Mouse (Mus musculus) left cerebral cortex, adult 2 months (tissue): ENCODE measurements around the gene Dnah14. TPM values are rescaled to one million over a fixed set of nuclear protein-coding genes. Genes with fewer than 3 reads are reported as not detected.
A peak's percentile ranks its signal among the peaks of the same experiment; 100 is the strongest.

Source experiments
- DNase-seq, 2 experiments: peaks; one replicate each; pipeline ENCODE4 v3.0.0; 2021 to 2022; ENCODE audit warnings: low spot score in 2 of 2, mixed read lengths in 1 of 2; ENCODE audit errors: extremely low spot score in 1 of 2
- H3K27ac ChIP-seq: fragments of 200-600 bp; 2 replicates; pipeline ENCODE4 v1.8.1; 2022
- H3K4me3 ChIP-seq: fragments of 200-600 bp; 2 replicates; pipeline ENCODE4 v1.8.1; 2022
- CTCF ChIP-seq: fragments of 200-600 bp; IDR thresholded peaks from 2 replicates; pipeline ENCODE4 v1.8.1; 2022; ENCODE audit warnings: antibody characterized with exemption, mild to moderate bottlenecking, moderate library complexity
- intact Hi-C: fragments of 180-260 bp; cut with DNase I; formaldehyde crosslinking; loops from one replicate; pipeline ENCODE4 v1.15.1; 2025
- total RNA-seq, 2 experiments: library from RNA; stranded (reverse); gene quantifications; 2 replicates each; pipeline ENCODE4 v1.2.3; 2021

Dnah14 gene
- total RNA-seq, 2 experiments from 2014 or later = 0.49 to 1.4 TPM

DNA sequence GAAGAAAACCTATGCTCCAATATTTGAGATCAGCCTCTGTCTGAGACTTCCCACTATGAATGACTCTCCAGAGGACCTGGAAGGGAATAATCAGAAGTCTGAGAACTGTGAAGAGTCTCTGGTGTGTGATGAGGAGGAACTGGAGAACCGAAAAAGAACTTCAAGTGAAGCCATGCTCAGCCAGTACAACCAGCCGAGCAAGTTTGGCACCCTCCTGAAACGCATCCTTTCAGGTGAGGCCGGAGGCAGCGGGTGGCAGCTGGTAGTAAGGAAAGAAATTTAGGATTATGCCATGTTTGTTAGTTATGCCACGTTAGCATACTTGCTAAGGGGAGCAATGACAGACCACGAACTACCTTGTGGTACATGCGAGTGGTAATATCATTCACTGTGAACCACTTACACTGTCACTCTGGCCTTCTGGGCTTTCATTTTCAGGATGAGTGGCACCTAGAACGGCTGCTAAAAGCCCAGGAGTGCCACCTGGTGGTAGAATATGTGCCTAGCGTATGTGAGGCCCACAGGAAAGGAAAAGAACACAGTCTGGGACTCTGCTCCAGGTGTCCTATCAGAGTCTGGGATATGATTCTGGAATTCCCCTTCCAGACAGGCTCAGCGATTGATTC, 39.6 kb downstream of the Dnah14 start:
- peak; percentile 61 to 73 for DNase-seq
- Histone ChIP-seq H3K4me3 (no peak overlapping the region), H3K27ac (no peak overlapping the region)
- peak; percentile 92 for TF ChIP-seq CTCF
- intact Hi-C loops = loop anchor here (2.0 to 10.0 kb wide), 3 partner anchors 71 to 344 kb away; no protein-coding TSS in a partner anchor

DNA sequence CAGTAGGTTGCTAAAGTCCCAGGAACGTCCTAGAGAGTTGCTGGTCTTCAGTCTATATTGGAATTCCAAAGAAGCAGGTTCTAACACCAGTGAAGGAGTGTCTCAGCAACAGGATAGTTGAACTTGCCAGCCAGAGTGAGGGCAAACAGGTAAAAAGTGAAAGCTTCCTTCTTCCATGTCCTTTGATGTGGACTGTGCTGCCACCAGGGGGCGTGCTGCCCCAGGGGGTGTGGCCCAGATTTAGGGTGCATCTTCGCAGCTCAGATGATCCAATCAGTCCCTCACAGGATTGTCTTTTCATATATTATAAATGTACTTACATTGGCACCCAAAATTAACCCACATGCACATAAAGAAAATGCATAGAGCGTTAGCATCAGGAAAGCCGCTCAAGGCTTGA, 41.0 kb downstream of the Dnah14 start:
- intact Hi-C loops = loop anchor here (2.0 to 10.0 kb wide), 3 partner anchors 73 to 345 kb away; no protein-coding TSS in a partner anchor
- peak; percentile 48 for TF ChIP-seq CTCF
- Histone ChIP-seq H3K4me3 (no peak overlapping the region), H3K27ac (no peak overlapping the region)
- DNase-seq = peak in 1 of 2 experiments; percentile 18

DNA sequence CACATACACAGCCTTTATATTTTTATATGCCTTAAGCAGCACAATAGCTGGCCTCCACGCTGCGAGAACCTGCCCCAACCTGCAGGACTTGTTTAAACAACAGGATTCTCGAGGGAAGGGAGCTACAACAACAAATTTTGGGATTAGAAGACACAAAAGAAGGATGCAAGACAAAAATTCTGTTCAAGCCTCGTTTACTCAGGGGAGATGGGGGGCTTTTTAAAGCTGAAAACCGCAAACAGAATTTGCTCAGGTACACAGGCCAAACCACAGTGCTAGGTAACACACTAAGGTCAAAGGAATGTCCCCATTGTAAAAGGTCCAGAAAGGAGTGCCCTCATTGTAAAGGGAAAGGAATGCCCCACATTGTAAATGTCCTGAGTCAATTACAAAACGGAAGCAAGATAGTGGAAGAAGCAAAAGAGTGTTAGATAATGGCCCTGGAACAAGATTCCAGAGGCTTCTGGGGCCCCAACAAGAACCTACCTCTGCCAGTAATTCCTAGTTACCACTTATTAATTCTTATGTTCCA, 46.9 kb downstream of the Dnah14 start:
- no peak for TF ChIP-seq CTCF
- intact Hi-C loops = no loop called here
- H3K27ac ChIP-seq = no peak overlapping the region

DNA sequence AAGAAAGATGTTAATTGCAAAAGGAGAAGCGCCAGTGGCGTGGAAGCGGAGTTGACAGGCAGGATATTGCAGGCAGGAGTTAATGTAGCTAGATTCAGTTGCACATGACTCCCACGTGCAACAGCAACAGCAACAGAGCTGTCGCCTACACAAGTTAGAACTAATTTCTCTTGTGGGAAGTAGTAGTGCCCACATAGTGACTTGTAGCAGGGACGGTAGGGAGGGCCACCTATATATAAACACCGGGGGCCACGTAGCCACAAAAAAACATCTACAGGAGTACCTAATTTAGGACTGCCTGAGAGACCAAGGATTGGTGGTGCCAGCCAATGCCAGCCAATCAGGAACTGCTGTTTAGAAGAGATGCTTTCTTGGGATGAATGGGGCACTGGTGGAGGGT, 48.5 kb downstream of the Dnah14 start:
- no peak overlapping the region for H3K4me3 ChIP-seq
- DNase-seq = peak; percentile 12 to 16
- H3K27ac ChIP-seq = no peak overlapping the region
- intact Hi-C loops = no loop called here
- TF ChIP-seq CTCF = no peak

More for the DNA sequence above, 46.9 kb downstream of the Dnah14 start:
- DNase-seq = no peak
- H3K4me3 ChIP-seq = no peak overlapping the region

DNA sequence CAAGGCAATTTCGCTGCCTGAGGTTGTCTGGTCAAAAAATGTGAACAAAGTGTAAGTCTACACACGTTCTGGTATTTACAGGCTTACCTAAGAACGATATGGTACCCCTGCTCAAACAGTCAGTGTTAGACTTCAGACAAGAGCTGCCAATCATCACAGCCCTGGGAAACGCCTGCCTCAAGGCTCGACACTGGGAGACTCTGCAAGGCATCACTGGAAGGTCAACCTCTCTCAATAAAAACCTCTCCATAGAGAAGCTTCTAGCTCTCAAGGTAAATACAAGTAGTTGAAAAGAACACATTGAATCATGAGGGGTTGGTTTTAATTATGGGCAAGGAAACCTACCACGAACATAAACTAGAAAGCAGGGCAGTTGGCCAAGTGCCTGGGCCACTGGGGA, 51.9 kb downstream of the Dnah14 start:
- Histone ChIP-seq H3K4me3 (no peak overlapping the region), H3K27ac (no peak overlapping the region)
- TF ChIP-seq CTCF = no peak
- no peak for DNase-seq
- intact Hi-C loops = no loop called here

DNA sequence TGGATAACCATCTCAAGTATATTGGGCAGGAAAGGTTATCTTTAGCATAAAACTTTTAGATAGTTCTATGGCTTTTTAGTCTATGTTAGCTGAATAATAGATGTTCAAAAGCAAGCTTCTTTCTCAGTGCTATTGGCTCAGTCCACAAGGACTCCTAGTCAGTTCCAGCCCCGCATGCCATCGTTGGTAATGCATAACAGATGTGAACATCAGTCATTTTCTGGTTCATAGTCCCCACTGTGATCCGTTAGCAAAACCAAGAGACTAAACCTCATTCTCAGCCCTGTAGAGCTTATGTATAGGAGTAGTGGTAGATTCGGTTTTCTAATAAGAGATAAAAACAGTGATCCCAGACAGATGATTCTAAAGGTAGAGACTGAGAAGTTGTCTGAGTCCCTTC, 55.0 kb downstream of the Dnah14 start:
- intact Hi-C loops = no loop called here
- no peak overlapping the region for H3K4me3 ChIP-seq
- no peak for DNase-seq

DNA sequence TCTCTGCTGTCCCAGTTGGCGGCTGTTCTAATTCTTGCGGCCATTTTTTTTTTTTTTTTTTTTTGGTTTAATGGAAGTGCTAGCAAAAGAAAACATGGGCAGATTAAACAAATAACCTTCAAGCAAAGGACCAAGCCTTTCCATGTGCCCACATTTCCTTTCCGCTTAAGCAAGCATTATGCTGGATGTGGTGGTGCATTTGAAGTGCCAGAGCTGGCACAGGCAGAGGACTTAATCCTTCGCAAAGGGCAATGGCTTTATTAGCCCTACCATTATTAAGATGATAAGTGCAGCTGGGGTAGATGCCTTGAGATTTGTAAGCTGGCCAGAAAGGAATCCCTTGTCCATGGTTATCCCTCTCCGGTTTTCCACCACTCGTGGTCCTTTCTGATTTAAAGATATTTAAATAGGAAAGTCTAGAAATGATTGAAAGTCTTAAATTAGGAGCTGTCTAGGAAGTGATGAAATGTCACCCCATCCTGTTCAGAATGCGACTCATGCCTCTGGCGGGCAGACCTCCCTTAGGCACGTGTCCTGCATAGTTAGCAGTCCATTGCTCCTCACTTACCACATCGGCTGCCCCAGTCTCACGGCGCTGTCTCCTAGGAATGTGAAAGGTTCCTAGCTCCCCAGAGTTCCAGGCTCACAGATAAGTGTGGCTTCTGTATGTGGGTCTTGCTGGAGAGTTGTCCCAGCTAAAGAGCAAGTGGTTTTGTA, 61.8 kb downstream of the Dnah14 start:
- intact Hi-C loops = no loop called here
- Histone ChIP-seq H3K4me3 (no peak overlapping the region), H3K27ac (no peak overlapping the region)
- DNase-seq = no peak
- no peak for TF ChIP-seq CTCF

More for the DNA sequence above, 55.0 kb downstream of the Dnah14 start:
- TF ChIP-seq CTCF = no peak
- no peak overlapping the region for H3K27ac ChIP-seq

DNA sequence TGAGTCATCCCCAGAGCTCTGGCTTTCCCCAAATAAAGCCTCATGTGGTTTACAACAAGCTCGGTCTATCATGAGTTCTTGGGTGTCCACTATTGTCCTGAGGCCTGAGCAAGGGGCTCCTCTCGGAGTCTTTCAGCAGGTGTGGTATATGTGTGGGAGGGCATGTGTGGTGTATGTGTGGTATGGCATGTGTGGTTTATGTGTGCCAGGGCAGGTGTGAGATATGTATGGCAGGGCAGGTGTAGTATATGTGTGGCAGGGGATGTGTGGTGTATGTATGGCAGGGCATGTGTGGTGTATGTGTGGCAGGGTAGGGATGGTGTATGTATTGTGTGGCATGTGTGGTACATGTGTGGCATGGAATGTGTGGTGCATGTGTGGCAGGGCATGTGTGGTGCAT, 64.0 kb downstream of the Dnah14 start:
- H3K27ac ChIP-seq = no peak overlapping the region
- H3K4me3 ChIP-seq = no peak overlapping the region
- intact Hi-C loops = no loop called here
- TF ChIP-seq CTCF = no peak
- DNase-seq = no peak

DNA sequence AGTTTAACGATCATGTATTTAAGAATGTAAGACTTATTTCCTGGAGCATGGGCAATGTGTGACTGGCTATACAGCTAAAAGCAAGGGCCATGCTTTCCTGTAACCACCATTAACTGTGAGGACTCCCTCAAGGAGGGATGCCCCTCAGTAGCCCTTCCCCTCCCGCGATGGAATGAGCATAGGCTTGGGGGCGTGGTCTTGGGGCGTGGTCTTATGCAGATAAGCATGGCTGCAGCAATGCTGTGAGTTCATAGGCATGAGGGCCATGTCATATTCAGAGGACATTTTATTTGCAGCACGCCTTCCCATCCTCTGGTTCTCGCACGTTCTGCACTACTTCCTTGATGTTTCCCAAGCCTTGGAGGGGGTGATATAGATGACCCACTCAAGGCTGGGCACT, 71.1 kb downstream of the Dnah14 start:
- H3K4me3 ChIP-seq = no peak overlapping the region
- DNase-seq = no peak
- no peak overlapping the region for H3K27ac ChIP-seq
- no peak for TF ChIP-seq CTCF
- intact Hi-C loops = no loop called here

DNA sequence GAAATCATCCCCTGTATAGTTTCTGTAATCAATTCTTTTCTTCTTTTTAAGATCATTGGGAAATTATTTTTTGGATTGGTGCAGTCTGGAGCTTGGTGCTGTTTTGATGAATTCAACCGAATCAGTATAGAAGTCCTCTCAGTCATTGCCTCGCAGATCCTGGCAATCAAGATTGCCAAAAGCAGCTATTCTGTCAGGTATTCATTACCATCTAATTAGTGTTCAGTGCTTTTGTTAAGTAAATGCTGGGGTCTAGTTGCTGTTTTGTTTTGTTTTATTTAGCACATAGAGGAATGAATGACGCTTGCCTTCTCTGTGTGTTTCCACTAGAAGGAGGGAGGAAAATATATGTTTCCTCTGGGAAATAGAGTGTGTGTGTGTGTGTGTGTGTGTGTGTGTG, 77.1 kb downstream of the Dnah14 start:
- intact Hi-C loops = no loop called here
- no peak for DNase-seq
- H3K4me3 ChIP-seq = no peak overlapping the region
- no peak for TF ChIP-seq CTCF
- no peak overlapping the region for H3K27ac ChIP-seq

DNA sequence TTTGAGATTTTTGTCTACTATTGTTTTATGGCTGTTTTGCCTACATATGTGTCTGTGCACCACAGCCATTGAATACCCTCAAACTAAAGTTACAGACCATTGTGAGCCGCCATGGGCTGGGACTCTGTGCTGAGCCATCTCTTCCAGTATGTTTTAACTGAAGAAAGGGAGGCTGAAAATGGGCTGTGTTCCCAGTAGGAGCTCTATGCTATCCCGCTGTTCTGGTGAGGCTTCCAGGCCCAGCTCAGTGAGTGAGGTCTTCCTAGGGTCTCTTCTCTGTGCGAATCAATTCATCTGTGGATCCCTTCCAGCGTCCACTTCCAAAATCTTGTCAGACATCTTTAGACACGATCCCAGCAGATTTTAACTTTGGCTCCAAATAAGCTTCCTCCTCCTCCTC, 80.1 kb downstream of the Dnah14 start:
- no peak for TF ChIP-seq CTCF
- H3K27ac ChIP-seq = no peak overlapping the region
- intact Hi-C loops = no loop called here
- DNase-seq = no peak
- no peak overlapping the region for H3K4me3 ChIP-seq

DNA sequence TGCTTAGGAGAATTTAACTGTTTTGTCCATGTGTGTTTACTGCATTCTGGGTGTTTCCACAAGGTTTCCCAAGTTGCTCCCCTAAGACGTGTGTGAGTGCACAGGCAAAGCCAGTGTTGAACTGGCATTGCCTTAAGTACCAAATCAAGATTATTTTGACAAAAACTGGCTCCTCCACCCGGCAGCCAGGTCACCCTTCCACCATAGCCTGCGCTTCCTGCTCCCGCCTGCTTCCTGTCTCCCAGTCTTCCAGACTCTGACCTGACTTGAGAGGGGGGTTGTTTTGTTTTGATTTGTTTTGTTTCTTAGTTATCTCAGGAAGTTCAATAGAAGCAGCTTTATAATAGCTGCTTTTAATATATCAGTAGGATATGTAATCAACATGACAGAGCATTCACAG, 90.4 kb downstream of the Dnah14 start:
- Histone ChIP-seq H3K4me3 (no peak overlapping the region), H3K27ac (no peak overlapping the region)
- no peak for DNase-seq
- no peak for TF ChIP-seq CTCF
- intact Hi-C loops = no loop called here
